Mouse (Mus musculus): ENCODE data around the gene Senp1. TPM values are rescaled to one million over a fixed set of nuclear protein-coding genes. Genes with fewer than 3 reads are reported as not detected.

Senp1 gene
- total RNA-seq (2022) = 10 to 100 TPM; 13.8 to 16.1 (median 14.9) TPM

- DNase-seq (ENCODE audit: low spot score in 2 of 2) = peak; percentile 80 to 86
Measured at GRCm38 (mm10) chr15:98093121-98094011, at the start of gene Senp1. TSS of gene Senp1 (minus strand) at chr15:98093744.

- DNase-seq (ENCODE audit: low spot score in 2 of 2) = no peak
Measured at GRCm38 (mm10) chr15:98142515-98142914, 49.0 kb upstream of the Senp1 start.

- DNase-seq (ENCODE audit: low spot score in 2 of 2) = no peak
Measured at GRCm38 (mm10) chr15:98140809-98141208, 47.3 kb upstream of the Senp1 start.

- no peak for DNase-seq (ENCODE audit: low spot score in 2 of 2)
Measured at GRCm38 (mm10) chr15:98139763-98140162, 46.2 kb upstream of the Senp1 start.

GRCm38 (mm10) chr15:98136871-98137270 lies 43.3 kb upstream of the Senp1 start:
- no peak for DNase-seq (ENCODE audit: low spot score in 2 of 2)

- no peak for DNase-seq (ENCODE audit: low spot score in 2 of 2)
Measured at GRCm38 (mm10) chr15:98135671-98136070, 42.1 kb upstream of the Senp1 start.

GRCm38 (mm10) chr15:98134666-98135065 lies 41.1 kb upstream of the Senp1 start:
- no peak for DNase-seq (ENCODE audit: low spot score in 2 of 2)

GRCm38 (mm10) chr15:98134034-98134433 lies 40.5 kb upstream of the Senp1 start:
- DNase-seq (ENCODE audit: low spot score in 2 of 2) = peak; percentile 48 to 58

GRCm38 (mm10) chr15:98133471-98133870 lies 39.9 kb upstream of the Senp1 start:
- DNase-seq (ENCODE audit: low spot score in 2 of 2) = no peak

- DNase-seq (ENCODE audit: low spot score in 2 of 2) = no peak
Measured at GRCm38 (mm10) chr15:98131942-98132655, 38.6 kb upstream of the Senp1 start.

- DNase-seq (ENCODE audit: low spot score in 2 of 2) = no peak
Measured at GRCm38 (mm10) chr15:98131451-98131850, 37.9 kb upstream of the Senp1 start.

- DNase-seq (ENCODE audit: low spot score in 2 of 2) = no peak
Measured at GRCm38 (mm10) chr15:98131001-98131400, 37.5 kb upstream of the Senp1 start.

GRCm38 (mm10) chr15:98120831-98121230 lies 27.3 kb upstream of the Senp1 start:
- DNase-seq (ENCODE audit: low spot score in 2 of 2) = no peak

GRCm38 (mm10) chr15:98119363-98119762 lies 25.8 kb upstream of the Senp1 start:
- no peak for DNase-seq (ENCODE audit: low spot score in 2 of 2)

GRCm38 (mm10) chr15:98116287-98116686 lies 22.7 kb upstream of the Senp1 start:
- no peak for DNase-seq (ENCODE audit: low spot score in 2 of 2)

GRCm38 (mm10) chr15:98115779-98116163 lies 22.2 kb upstream of the Senp1 start:
- DNase-seq (ENCODE audit: low spot score in 2 of 2) = no peak

- no peak for DNase-seq (ENCODE audit: low spot score in 2 of 2)
Measured at GRCm38 (mm10) chr15:98114852-98115778, 21.6 kb upstream of the Senp1 start.

GRCm38 (mm10) chr15:98114098-98114851 lies 20.7 kb upstream of the Senp1 start:
- no peak for DNase-seq (ENCODE audit: low spot score in 2 of 2)

GRCm38 (mm10) chr15:98111791-98112190 lies 18.2 kb upstream of the Senp1 start:
- DNase-seq (ENCODE audit: low spot score in 2 of 2) = no peak

GRCm38 (mm10) chr15:98108297-98109152 lies 15.0 kb upstream of the Senp1 start:
- DNase-seq (ENCODE audit: low spot score in 2 of 2) = peak; percentile 84 to 85
